Mouse (Mus musculus): ENCODE measurements around the gene Ubr4. TPM values are rescaled to one million over a fixed set of nuclear protein-coding genes. Genes with fewer than 3 reads are reported as not detected.
A peak's percentile ranks its signal among the peaks of the same experiment; 100 is the strongest.

Gene Ubr4
- polyA plus RNA-seq, 1 experiment: 78.1 TPM

DNA sequence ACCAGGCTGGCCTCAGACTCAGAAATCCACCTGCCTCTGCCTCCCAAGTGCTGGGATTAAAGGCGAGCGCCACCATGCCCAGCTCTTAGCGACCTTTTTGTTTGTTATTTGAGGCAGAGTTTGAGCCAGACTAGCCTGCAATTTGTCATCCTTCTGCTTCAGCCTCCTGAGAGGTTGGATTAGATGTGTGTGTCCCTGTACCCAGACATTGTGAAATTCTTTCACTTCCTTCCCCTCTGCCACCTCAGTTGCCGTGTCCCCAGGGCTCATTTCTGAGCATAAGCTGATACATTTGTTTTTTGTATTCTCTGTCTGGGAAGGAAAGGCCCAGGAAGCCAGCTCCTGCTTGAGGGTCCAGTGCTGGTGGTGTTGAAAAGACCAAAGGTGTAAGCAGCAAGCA is 11.6 kb upstream of the Ubr4 start:
- H3K79me3 ChIP-seq (ENCODE audit: low read depth): no peaks in the 10 kb centered on the region
- no peaks in the 10 kb centered on the region for H3K79me2 ChIP-seq (ENCODE audit: control insufficient read depth, insufficient read depth)
- no peak overlapping the region for H3K4me3 ChIP-seq (ENCODE audit: insufficient read depth, poor library complexity, severe bottlenecking)
- H3K36me3 ChIP-seq (ENCODE audit: control insufficient read depth, insufficient read depth): no peaks in the 10 kb centered on the region
- H3K27me3 ChIP-seq (ENCODE audit: control insufficient read depth, insufficient read depth, insufficient read length): no peaks in the 10 kb centered on the region
- TF ChIP-seq MAX (IDR thresholded peaks at IDR 0.05) (no peak), MYOG (IDR thresholded peaks at IDR 0.05; ENCODE audit: control insufficient read depth, extremely low read depth, insufficient read length) (no peak), MYOD1 (IDR thresholded peaks at IDR 0.05; ENCODE audit: control insufficient read depth, insufficient read length, low read depth) (no peak), CTCF (IDR thresholded peaks at IDR 0.05; ENCODE audit: control insufficient read depth, insufficient read depth, insufficient read length) (no peak), USF1 (IDR thresholded peaks at IDR 0.05; ENCODE audit: low read depth) (no peak), FOSL1 (IDR thresholded peaks at IDR 0.05; ENCODE audit: insufficient read depth, low read length, poor library complexity, severe bottlenecking) (no peak), CEBPB (IDR thresholded peaks at IDR 0.05; ENCODE audit: low read depth) (no peak)
- no peak overlapping the region for H3ac ChIP-seq (ENCODE audit: control insufficient read depth, insufficient read length, low read depth)

- TF ChIP-seq MYOD1 (IDR thresholded peaks at IDR 0.05; ENCODE audit: control insufficient read depth, insufficient read length, low read depth) (no peak), MYOG (IDR thresholded peaks at IDR 0.05; ENCODE audit: control insufficient read depth, extremely low read depth, insufficient read length) (no peak), FOSL1 (IDR thresholded peaks at IDR 0.05; ENCODE audit: insufficient read depth, low read length, poor library complexity, severe bottlenecking) (no peak), USF1 (IDR thresholded peaks at IDR 0.05; ENCODE audit: low read depth) (no peak), CTCF (IDR thresholded peaks at IDR 0.05; ENCODE audit: control insufficient read depth, insufficient read depth, insufficient read length) (no peak), MAX (IDR thresholded peaks at IDR 0.05) (no peak), CEBPB (IDR thresholded peaks at IDR 0.05; ENCODE audit: low read depth) (no peak)
- H3ac ChIP-seq (ENCODE audit: control insufficient read depth, insufficient read length, low read depth): no peak overlapping the region
- H3K4me3 ChIP-seq (ENCODE audit: insufficient read depth, poor library complexity, severe bottlenecking): no peak overlapping the region
- H3K27me3 ChIP-seq (ENCODE audit: control insufficient read depth, insufficient read depth, insufficient read length): no peaks in the 10 kb centered on the region
- peaks cover 5% of the 10 kb centered on the region for H3K36me3 ChIP-seq (ENCODE audit: control insufficient read depth, insufficient read depth)
- no peaks in the 10 kb centered on the region for H3K79me3 ChIP-seq (ENCODE audit: low read depth)
- no peaks in the 10 kb centered on the region for H3K79me2 ChIP-seq (ENCODE audit: control insufficient read depth, insufficient read depth)
Measured at GRCm38 (mm10) chr4:139341556-139342233, 10.7 kb upstream of the Ubr4 start.

DNA sequence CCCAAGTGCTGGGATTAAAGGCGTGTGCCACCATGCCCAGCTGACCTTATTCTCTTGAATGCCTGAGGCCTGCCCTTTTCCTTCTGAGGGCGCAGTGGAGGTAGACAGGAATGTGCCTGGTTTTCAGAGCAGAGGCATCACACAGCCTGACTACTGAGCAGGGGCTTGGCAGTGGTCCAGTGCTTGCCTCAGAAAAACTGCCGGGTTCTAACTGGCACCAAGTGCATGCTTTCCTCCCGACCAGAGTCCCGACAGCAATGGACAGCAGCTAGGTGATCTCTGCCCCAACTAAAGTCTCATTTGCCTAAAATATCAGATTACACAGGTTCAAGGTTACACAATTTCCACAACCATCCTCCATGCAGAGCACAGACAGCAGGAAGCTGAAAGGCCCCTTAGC is 8.7 kb upstream of the Ubr4 start:
- Histone ChIP-seq H3ac (ENCODE audit: control insufficient read depth, insufficient read length, low read depth) (no peak overlapping the region), H3K79me3 (ENCODE audit: low read depth) (no peaks in the 10 kb centered on the region), H3K27me3 (ENCODE audit: control insufficient read depth, insufficient read depth, insufficient read length) (no peaks in the 10 kb centered on the region), H3K4me3 (ENCODE audit: insufficient read depth, poor library complexity, severe bottlenecking) (no peak overlapping the region), H3K79me2 (ENCODE audit: control insufficient read depth, insufficient read depth) (no peaks in the 10 kb centered on the region), H3K36me3 (ENCODE audit: control insufficient read depth, insufficient read depth) (peaks cover 19% of the 10 kb centered on the region)
- TF ChIP-seq MYOD1 (IDR thresholded peaks at IDR 0.05; ENCODE audit: control insufficient read depth, insufficient read length, low read depth) (no peak), MAX (IDR thresholded peaks at IDR 0.05) (no peak), CTCF (IDR thresholded peaks at IDR 0.05; ENCODE audit: control insufficient read depth, insufficient read depth, insufficient read length) (no peak), CEBPB (IDR thresholded peaks at IDR 0.05; ENCODE audit: low read depth) (no peak), FOSL1 (IDR thresholded peaks at IDR 0.05; ENCODE audit: insufficient read depth, low read length, poor library complexity, severe bottlenecking) (no peak), MYOG (IDR thresholded peaks at IDR 0.05; ENCODE audit: control insufficient read depth, extremely low read depth, insufficient read length) (no peak), USF1 (IDR thresholded peaks at IDR 0.05; ENCODE audit: low read depth) (no peak)

DNA sequence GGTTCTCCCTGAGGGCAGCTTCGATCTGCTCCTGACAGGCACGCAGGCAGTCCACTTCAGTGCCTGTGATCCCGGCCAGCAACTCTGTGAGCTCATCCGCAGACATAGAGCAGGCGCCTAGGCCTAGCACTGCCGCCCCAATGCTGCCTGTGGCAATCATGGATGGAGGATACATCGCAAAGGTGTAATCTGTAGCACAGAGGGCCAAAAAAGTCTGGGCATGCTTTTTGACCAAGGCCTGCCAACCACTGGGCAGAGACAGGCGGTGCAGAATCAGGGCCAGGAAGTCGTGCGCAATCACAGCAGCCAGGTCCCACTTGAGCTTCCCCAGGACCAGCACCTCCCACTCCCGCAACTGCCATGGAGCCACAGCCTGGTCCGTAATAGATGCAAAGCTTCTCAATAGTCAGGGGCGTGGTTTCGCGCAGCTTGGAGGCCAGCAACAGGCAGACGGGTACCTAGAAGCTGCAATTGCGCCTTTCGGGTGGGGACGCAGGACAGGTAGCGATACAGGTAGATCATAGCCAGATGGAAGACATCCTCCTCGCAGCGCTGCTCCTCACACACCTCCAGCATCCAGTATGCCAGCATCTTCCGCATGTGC is 6.9 kb upstream of the Ubr4 start:
- peaks cover 18% of the 10 kb centered on the region for H3K79me2 ChIP-seq (ENCODE audit: control insufficient read depth, insufficient read depth)
- H3K27me3 ChIP-seq (ENCODE audit: control insufficient read depth, insufficient read depth, insufficient read length): no peaks in the 10 kb centered on the region
- no peak overlapping the region for H3K4me3 ChIP-seq (ENCODE audit: insufficient read depth, poor library complexity, severe bottlenecking)
- peaks cover 9% of the 10 kb centered on the region for H3K79me3 ChIP-seq (ENCODE audit: low read depth)
- TF ChIP-seq CEBPB (IDR thresholded peaks at IDR 0.05; ENCODE audit: low read depth): no peak
- no peak for TF ChIP-seq CTCF (IDR thresholded peaks at IDR 0.05; ENCODE audit: control insufficient read depth, insufficient read depth, insufficient read length)
- TF ChIP-seq MAX (IDR thresholded peaks at IDR 0.05): no peak
- H3ac ChIP-seq (ENCODE audit: control insufficient read depth, insufficient read length, low read depth): no peak overlapping the region
- H3K36me3 ChIP-seq (ENCODE audit: control insufficient read depth, insufficient read depth): peaks cover 31% of the 10 kb centered on the region

- Histone ChIP-seq H3K79me3 (ENCODE audit: low read depth) (peaks cover 38% of the 10 kb centered on the region), H3K36me3 (ENCODE audit: control insufficient read depth, insufficient read depth) (peaks cover 38% of the 10 kb centered on the region), H3ac (ENCODE audit: control insufficient read depth, insufficient read length, low read depth) (peak overlapping the region; percentile 88), H3K79me2 (ENCODE audit: control insufficient read depth, insufficient read depth) (peaks cover 58% of the 10 kb centered on the region), H3K4me3 (ENCODE audit: insufficient read depth, poor library complexity, severe bottlenecking) (peak overlapping the region; percentile 84), H3K27me3 (ENCODE audit: control insufficient read depth, insufficient read depth, insufficient read length) (no peaks in the 10 kb centered on the region)
- no peak for TF ChIP-seq USF1 (IDR thresholded peaks at IDR 0.05; ENCODE audit: low read depth)
Measured at GRCm38 (mm10) chr4:139352832-139353231, 423 bp downstream of the Ubr4 start.

DNA sequence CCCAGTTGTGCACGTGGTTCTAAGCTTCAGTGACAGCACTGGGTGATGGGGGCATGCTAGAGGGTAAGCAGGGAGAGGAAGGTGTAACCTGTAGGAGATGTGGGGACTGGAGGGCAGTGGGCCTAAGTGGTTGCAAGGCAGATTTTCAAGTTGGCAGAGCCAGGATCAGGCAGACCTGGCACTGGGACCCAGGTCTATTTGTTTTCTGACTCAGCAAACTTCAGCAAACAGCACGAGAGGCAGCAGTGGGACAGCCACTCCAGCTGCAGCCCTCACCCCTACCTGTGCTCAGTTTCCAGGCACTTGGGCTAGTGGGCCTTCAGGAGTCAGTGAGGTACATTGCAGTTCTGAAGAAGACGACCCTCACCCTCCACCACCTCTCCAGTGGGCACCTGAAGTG is 4.8 kb downstream of the Ubr4 start:
- Histone ChIP-seq H3K27me3 (ENCODE audit: control insufficient read depth, insufficient read depth, insufficient read length) (no peaks in the 10 kb centered on the region), H3K4me3 (ENCODE audit: insufficient read depth, poor library complexity, severe bottlenecking) (no peak overlapping the region), H3K79me3 (ENCODE audit: low read depth) (peaks cover 14% of the 10 kb centered on the region), H3ac (ENCODE audit: control insufficient read depth, insufficient read length, low read depth) (no peak overlapping the region), H3K36me3 (ENCODE audit: control insufficient read depth, insufficient read depth) (peaks cover 52% of the 10 kb centered on the region), H3K79me2 (ENCODE audit: control insufficient read depth, insufficient read depth) (peaks cover 23% of the 10 kb centered on the region)
- TF ChIP-seq MAX (IDR thresholded peaks at IDR 0.05) (no peak), CTCF (IDR thresholded peaks at IDR 0.05; ENCODE audit: control insufficient read depth, insufficient read depth, insufficient read length) (no peak), MYOG (IDR thresholded peaks at IDR 0.05; ENCODE audit: control insufficient read depth, extremely low read depth, insufficient read length) (no peak), FOSL1 (IDR thresholded peaks at IDR 0.05; ENCODE audit: insufficient read depth, low read length, poor library complexity, severe bottlenecking) (no peak)

Data from C2C12 (cell line).